Mouse (Mus musculus): ENCODE results near the gene Btn2a2. TPM values are rescaled to one million over a fixed set of nuclear protein-coding genes. Genes with fewer than 3 reads are reported as not detected.

Btn2a2 gene
- polyA plus RNA-seq, 1 experiment from 2014 or later = 0.34 TPM

GRCm38 (mm10) chr13:23436861-23437822 lies 51.5 kb downstream of the Btn2a2 start:
- 1% methylated on average over 32 of the region's 32 CpGs for WGBS
- Histone ChIP-seq H3K9ac (ENCODE audit: low read length) (peak overlapping the region; percentile 65), H3K9me3 (ENCODE audit: control insufficient read depth, low read length) (no peaks in the 10 kb centered on the region), H3K36me3 (ENCODE audit: control insufficient read depth, insufficient read depth, low read length) (no peaks in the 10 kb centered on the region), H3K4me1 (ENCODE audit: control insufficient read depth, insufficient read depth, low read length) (peaks cover 3% of the 10 kb centered on the region; the same call in 1 of the 2 replicates), H3K4me3 (ENCODE audit: low read depth, low read length) (peak overlapping the region; percentile 54), H3K27ac (ENCODE audit: low read depth, low read length) (no peak overlapping the region), H3K27me3 (ENCODE audit: control insufficient read depth, insufficient read depth, low read length) (no peaks in the 10 kb centered on the region), H3K4me2 (peak overlapping the region; percentile 70)
- DNase-seq (ENCODE audit: low spot score, missing footprints) (peak; percentile 96), ATAC-seq (ENCODE audit: low FRiP score) (peak; percentile 33)

DNA sequence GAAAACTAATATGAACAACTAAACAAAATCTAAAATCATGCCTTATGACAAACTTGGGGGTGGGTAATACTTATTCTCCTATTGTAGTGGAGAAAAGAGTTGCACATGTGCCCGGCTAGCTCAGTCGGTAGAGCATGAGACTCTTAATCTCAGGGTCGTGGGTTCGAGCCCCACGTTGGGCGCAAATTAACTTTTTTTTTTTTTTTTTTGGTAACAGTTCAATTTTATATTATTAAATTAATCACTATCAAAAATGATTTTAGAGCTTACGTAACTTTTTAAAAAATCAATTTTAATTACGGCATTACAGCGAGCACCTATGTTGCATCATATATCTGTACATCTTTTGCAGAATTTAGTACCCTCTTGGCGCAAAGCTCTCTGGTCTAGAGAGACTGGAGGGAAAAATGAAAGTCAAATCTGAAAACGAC lies 52.4 kb downstream of the Btn2a2 start:
- Histone ChIP-seq H3K4me1 (ENCODE audit: control insufficient read depth, insufficient read depth, low read length) (peaks cover 3% of the 10 kb centered on the region; the same call in 1 of the 2 replicates), H3K36me3 (ENCODE audit: control insufficient read depth, insufficient read depth, low read length) (no peaks in the 10 kb centered on the region), H3K27me3 (ENCODE audit: control insufficient read depth, insufficient read depth, low read length) (no peaks in the 10 kb centered on the region), H3K27ac (ENCODE audit: low read depth, low read length) (no peak overlapping the region), H3K9me3 (ENCODE audit: control insufficient read depth, low read length) (no peaks in the 10 kb centered on the region), H3K4me3 (ENCODE audit: low read depth, low read length) (peak overlapping the region; percentile 34; the same call in 1 of the 2 replicates), H3K9ac (ENCODE audit: low read length) (no peak overlapping the region), H3K4me2 (peak overlapping the region; percentile 54; the same call in 1 of the 2 replicates)
- 1% methylated on average over 11 of the region's 11 CpGs for WGBS
- DNase-seq (ENCODE audit: low spot score, missing footprints) = peak; percentile 93
- no peak for ATAC-seq (ENCODE audit: low FRiP score)

GRCm38 (mm10) chr13:23435676-23436075 lies 53.0 kb downstream of the Btn2a2 start:
- no peaks in the 10 kb centered on the region for H3K27me3 ChIP-seq (ENCODE audit: control insufficient read depth, insufficient read depth, low read length)
- H3K36me3 ChIP-seq (ENCODE audit: control insufficient read depth, insufficient read depth, low read length) = no peaks in the 10 kb centered on the region
- DNase-seq (ENCODE audit: low spot score, missing footprints) (peak; percentile 91), ATAC-seq (ENCODE audit: low FRiP score) (no peak)
- H3K4me2 ChIP-seq = peak overlapping the region; percentile 54
- peak overlapping the region; percentile 51 for H3K9ac ChIP-seq (ENCODE audit: low read length)
- peak overlapping the region; percentile 34 for H3K4me3 ChIP-seq (ENCODE audit: low read depth, low read length)
- H3K4me1 ChIP-seq (ENCODE audit: control insufficient read depth, insufficient read depth, low read length) = peaks cover 3% of the 10 kb centered on the region; the same call in 1 of the 2 replicates
- no peaks in the 10 kb centered on the region for H3K9me3 ChIP-seq (ENCODE audit: control insufficient read depth, low read length)
- H3K27ac ChIP-seq (ENCODE audit: low read depth, low read length) = no peak overlapping the region
- WGBS = 1% methylated on average over 12 of the region's 12 CpGs

DNA sequence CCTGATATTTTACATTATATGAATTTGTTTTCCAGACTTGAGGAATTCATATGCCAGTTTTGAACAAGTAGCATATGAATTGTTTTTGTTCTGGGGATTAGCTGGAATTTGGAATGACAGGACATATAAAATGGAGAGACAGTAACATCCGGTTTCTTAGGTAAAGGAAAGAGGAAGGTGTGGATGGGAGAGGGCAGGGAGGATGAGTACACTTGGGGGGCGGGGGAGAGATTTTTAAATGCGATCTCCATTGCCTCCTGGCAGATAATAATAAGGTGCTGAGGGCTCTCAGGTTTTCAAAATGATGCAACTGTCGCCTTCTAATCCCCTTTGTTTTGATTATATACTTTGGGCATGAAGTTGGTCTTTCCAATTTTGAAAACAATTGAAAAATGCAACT lies 53.4 kb downstream of the Btn2a2 start:
- no peaks in the 10 kb centered on the region for H3K36me3 ChIP-seq (ENCODE audit: control insufficient read depth, insufficient read depth, low read length)
- peak overlapping the region; percentile 51 for H3K9ac ChIP-seq (ENCODE audit: low read length)
- H3K4me1 ChIP-seq (ENCODE audit: control insufficient read depth, insufficient read depth, low read length) = peaks cover 3% of the 10 kb centered on the region
- no peaks in the 10 kb centered on the region for H3K9me3 ChIP-seq (ENCODE audit: control insufficient read depth, low read length)
- ATAC-seq (ENCODE audit: low FRiP score) = no peak
- no peaks in the 10 kb centered on the region for H3K27me3 ChIP-seq (ENCODE audit: control insufficient read depth, insufficient read depth, low read length)
- peak overlapping the region; percentile 54 for H3K4me2 ChIP-seq
- peak overlapping the region; percentile 34 for H3K4me3 ChIP-seq (ENCODE audit: low read depth, low read length)
- H3K27ac ChIP-seq (ENCODE audit: low read depth, low read length) = no peak overlapping the region
- no peak for DNase-seq (ENCODE audit: low spot score, missing footprints)
- 19% methylated on average over 4 of the region's 4 CpGs for WGBS

DNA sequence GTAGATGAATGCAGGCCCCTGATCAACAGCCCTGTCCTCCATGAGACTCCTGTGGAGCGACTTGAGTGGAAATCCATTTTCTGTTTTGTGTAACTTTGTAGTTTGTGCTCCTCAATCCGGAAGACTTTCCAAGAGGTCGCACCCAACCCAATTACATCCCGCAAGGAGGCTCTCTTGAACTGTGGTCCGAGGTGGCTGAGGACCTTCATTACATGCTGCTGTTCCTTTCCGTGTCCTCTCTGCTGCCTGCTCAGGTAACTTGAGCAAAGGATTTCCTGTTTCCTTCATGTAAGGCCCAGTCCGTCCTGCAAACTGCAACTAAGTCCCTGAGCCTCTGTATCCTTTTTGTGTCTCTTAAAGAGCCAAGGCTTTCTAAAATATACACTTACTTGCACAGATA lies 54.2 kb downstream of the Btn2a2 start:
- DNase-seq (ENCODE audit: low spot score, missing footprints) (peak; percentile 90), ATAC-seq (ENCODE audit: low FRiP score) (no peak)
- Histone ChIP-seq H3K9me3 (ENCODE audit: control insufficient read depth, low read length) (no peaks in the 10 kb centered on the region), H3K4me3 (ENCODE audit: low read depth, low read length) (0 out of 2 replicates have a peak overlapping the region, but pooled peaks have one; percentile 4), H3K27me3 (ENCODE audit: control insufficient read depth, insufficient read depth, low read length) (no peaks in the 10 kb centered on the region), H3K36me3 (ENCODE audit: control insufficient read depth, insufficient read depth, low read length) (no peaks in the 10 kb centered on the region), H3K27ac (ENCODE audit: low read depth, low read length) (no peak overlapping the region), H3K4me2 (peak overlapping the region; percentile 18), H3K4me1 (ENCODE audit: control insufficient read depth, insufficient read depth, low read length) (peaks cover 3% of the 10 kb centered on the region), H3K9ac (ENCODE audit: low read length) (no peak overlapping the region)
- WGBS = 12% methylated on average over 7 of the region's 7 CpGs

DNA sequence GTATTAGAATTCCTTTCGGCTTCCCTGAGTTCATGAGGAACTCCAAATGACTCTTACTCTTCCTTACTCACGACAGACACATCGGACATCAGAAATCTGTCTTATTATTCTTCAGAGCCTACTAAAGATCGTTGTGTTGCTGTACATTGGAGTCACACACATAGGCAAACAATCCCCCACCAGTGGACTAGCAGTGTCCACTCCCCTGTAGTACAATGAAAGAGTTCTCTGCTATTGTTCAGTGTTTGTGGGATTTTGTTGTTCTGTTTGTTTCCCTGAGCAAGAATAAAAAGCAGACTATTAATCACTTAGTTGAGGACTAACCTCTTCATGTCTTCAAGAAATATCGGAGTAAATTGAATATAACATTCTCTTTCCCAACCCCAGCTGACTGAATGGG lies 54.9 kb downstream of the Btn2a2 start:
- no peak overlapping the region for H3K4me3 ChIP-seq (ENCODE audit: low read depth, low read length)
- peaks cover 3% of the 10 kb centered on the region for H3K4me1 ChIP-seq (ENCODE audit: control insufficient read depth, insufficient read depth, low read length)

GRCm38 (mm10) chr13:23433206-23433605 lies 55.5 kb downstream of the Btn2a2 start:
- H3K27me3 ChIP-seq (ENCODE audit: control insufficient read depth, insufficient read depth, low read length) = no peaks in the 10 kb centered on the region
- peak overlapping the region; percentile 39 for H3K4me2 ChIP-seq
- no peaks in the 10 kb centered on the region for H3K36me3 ChIP-seq (ENCODE audit: control insufficient read depth, insufficient read depth, low read length)
- H3K4me3 ChIP-seq (ENCODE audit: low read depth, low read length) = peak overlapping the region; percentile 54
- H3K27ac ChIP-seq (ENCODE audit: low read depth, low read length) = no peak overlapping the region
- ATAC-seq (ENCODE audit: low FRiP score) = no peak
- DNase-seq (ENCODE audit: low spot score, missing footprints) = no peak
- peaks cover 3% of the 10 kb centered on the region for H3K4me1 ChIP-seq (ENCODE audit: control insufficient read depth, insufficient read depth, low read length)
- H3K9me3 ChIP-seq (ENCODE audit: control insufficient read depth, low read length) = no peaks in the 10 kb centered on the region
- H3K9ac ChIP-seq (ENCODE audit: low read length) = peak overlapping the region; percentile 44; the same call in 1 of the 2 replicates
- 13% methylated on average over 5 of the region's 5 CpGs for WGBS

More for the DNA sequence above, 54.9 kb downstream of the Btn2a2 start:
- no peaks in the 10 kb centered on the region for H3K36me3 ChIP-seq (ENCODE audit: control insufficient read depth, insufficient read depth, low read length)
- H3K4me2 ChIP-seq = no peak overlapping the region
- H3K27ac ChIP-seq (ENCODE audit: low read depth, low read length) = no peak overlapping the region
- no peaks in the 10 kb centered on the region for H3K27me3 ChIP-seq (ENCODE audit: control insufficient read depth, insufficient read depth, low read length)
- WGBS = 56% methylated on average over 5 of the region's 5 CpGs
- no peak overlapping the region for H3K9ac ChIP-seq (ENCODE audit: low read length)
- DNase-seq (ENCODE audit: low spot score, missing footprints) = no peak
- H3K9me3 ChIP-seq (ENCODE audit: control insufficient read depth, low read length) = no peaks in the 10 kb centered on the region
- ATAC-seq (ENCODE audit: low FRiP score) = no peak

DNA sequence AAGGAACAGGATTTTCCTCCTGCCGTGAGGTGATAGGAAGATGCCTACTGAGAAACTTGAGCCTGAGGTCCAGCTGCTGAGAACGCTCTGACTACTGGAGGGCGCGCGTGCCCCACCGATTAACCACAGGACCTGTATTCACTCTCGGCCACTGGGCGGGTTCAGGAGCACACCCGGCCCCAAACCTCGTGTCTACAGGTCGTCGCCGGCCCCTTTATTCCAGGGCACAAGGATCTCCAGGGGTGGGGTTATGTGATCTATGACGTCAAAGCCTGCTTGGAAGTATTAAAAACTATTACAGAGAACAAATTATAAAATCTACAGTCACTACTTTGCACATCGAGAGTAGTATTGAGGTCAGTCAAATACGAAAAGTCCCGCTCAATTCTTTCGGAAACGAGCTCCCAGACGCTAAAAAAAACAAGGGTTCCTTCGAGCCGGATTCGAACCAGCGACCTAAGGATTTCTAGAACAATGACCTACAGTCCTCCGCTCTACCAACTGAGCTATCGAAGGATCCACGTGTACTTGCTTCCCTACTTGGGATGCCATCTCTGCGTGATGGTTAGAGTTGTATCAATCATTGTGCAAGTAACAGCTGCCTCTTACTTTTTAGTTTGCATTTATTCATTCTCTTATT lies 56.0 kb downstream of the Btn2a2 start:
- peak; percentile 94 for ATAC-seq (ENCODE audit: low FRiP score)
- peak overlapping the region; percentile 16; the same call in 1 of the 2 replicates for H3K27ac ChIP-seq (ENCODE audit: low read depth, low read length)
- DNase-seq (ENCODE audit: low spot score, missing footprints) = peak; percentile 100
- H3K9me3 ChIP-seq (ENCODE audit: control insufficient read depth, low read length) = no peaks in the 10 kb centered on the region
- H3K27me3 ChIP-seq (ENCODE audit: control insufficient read depth, insufficient read depth, low read length) = no peaks in the 10 kb centered on the region
- peaks cover 3% of the 10 kb centered on the region for H3K4me1 ChIP-seq (ENCODE audit: control insufficient read depth, insufficient read depth, low read length)
- no peaks in the 10 kb centered on the region for H3K36me3 ChIP-seq (ENCODE audit: control insufficient read depth, insufficient read depth, low read length)
- H3K4me3 ChIP-seq (ENCODE audit: low read depth, low read length) = peak overlapping the region; percentile 54
- H3K4me2 ChIP-seq = peak overlapping the region; percentile 59
- peak overlapping the region; percentile 56; the same call in 1 of the 2 replicates for H3K9ac ChIP-seq (ENCODE audit: low read length)
- WGBS = under 1% methylated on average over 28 of the region's 28 CpGs

Measured in midbrain, embryonic 11.5 days (tissue).